Mouse (Mus musculus): Measurements from ENCODE around the gene Ednrb. TPM values are rescaled to one million over a fixed set of nuclear protein-coding genes. Genes with fewer than 3 reads are reported as not detected.
A peak's percentile ranks its signal among the peaks of the same experiment; 100 is the strongest.
"Not testable (repeated sequence)": the region's sequence is repeated elsewhere in the genome, so short reads cannot be mapped to it uniquely, and the experiment has no call there.

The Ednrb gene
- polyA plus RNA-seq, 1 experiment from 2014 or later: 48.9 TPM

GRCm38 (mm10) chr14:103815542-103815941 lies 28.7 kb downstream of the Ednrb start:
- Histone ChIP-seq H3K27me3 (ENCODE audit: low read depth, poor library complexity, severe bottlenecking) (no peaks in the 10 kb centered on the region), H3K9me3 (replicated peaks) (no peaks in the 10 kb centered on the region), H3K27ac (replicated peaks) (no peak overlapping the region), H3K4me3 (no peak overlapping the region), H3K36me3 (peaks cover 50% of the 10 kb centered on the region), H3K4me1 (no peaks in the 10 kb centered on the region)
- DNase-seq (ENCODE audit: low spot score): no peak
- 76% methylated on average over 16 of the region's 16 CpGs for WGBS

GRCm38 (mm10) chr14:103814015-103814691 lies 30.0 kb downstream of the Ednrb start:
- 83% methylated on average over 10 of the region's 10 CpGs for WGBS
- no peak overlapping the region for H3K4me3 ChIP-seq
- no peaks in the 10 kb centered on the region for H3K4me1 ChIP-seq
- H3K27me3 ChIP-seq (ENCODE audit: low read depth, poor library complexity, severe bottlenecking): no peaks in the 10 kb centered on the region
- no peak overlapping the region for H3K27ac ChIP-seq (replicated peaks)
- H3K36me3 ChIP-seq: peaks cover 37% of the 10 kb centered on the region
- H3K9me3 ChIP-seq (replicated peaks): no peaks in the 10 kb centered on the region
- DNase-seq (ENCODE audit: low spot score): no peak

- Histone ChIP-seq H3K36me3 (peaks cover 29% of the 10 kb centered on the region), H3K27me3 (ENCODE audit: low read depth, poor library complexity, severe bottlenecking) (no peaks in the 10 kb centered on the region), H3K4me3 (no peak overlapping the region), H3K9me3 (replicated peaks) (no peaks in the 10 kb centered on the region), H3K4me1 (no peaks in the 10 kb centered on the region), H3K27ac (replicated peaks) (no peak overlapping the region)
- WGBS: 81% methylated on average over 3 of the region's 3 CpGs
- no peak for DNase-seq (ENCODE audit: low spot score)
Observed at GRCm38 (mm10) chr14:103813246-103813645, 31.0 kb downstream of the Ednrb start.

GRCm38 (mm10) chr14:103811291-103811690 lies 32.9 kb downstream of the Ednrb start:
- H3K9me3 ChIP-seq (replicated peaks): no peaks in the 10 kb centered on the region
- no peaks in the 10 kb centered on the region for H3K4me1 ChIP-seq
- no peak overlapping the region for H3K4me3 ChIP-seq
- peaks cover 12% of the 10 kb centered on the region for H3K36me3 ChIP-seq
- H3K27me3 ChIP-seq (ENCODE audit: low read depth, poor library complexity, severe bottlenecking): no peaks in the 10 kb centered on the region
- 92% methylated on average over 7 of the region's 7 CpGs for WGBS
- no peak overlapping the region for H3K27ac ChIP-seq (replicated peaks)
- no peak for DNase-seq (ENCODE audit: low spot score)

GRCm38 (mm10) chr14:103803907-103804659 lies 40.1 kb downstream of the Ednrb start:
- Histone ChIP-seq H3K27me3 (ENCODE audit: low read depth, poor library complexity, severe bottlenecking) (no peaks in the 10 kb centered on the region), H3K27ac (replicated peaks) (no peak overlapping the region), H3K9me3 (replicated peaks) (no peaks in the 10 kb centered on the region), H3K36me3 (no peaks in the 10 kb centered on the region), H3K4me1 (no peaks in the 10 kb centered on the region), H3K4me3 (no peak overlapping the region)
- no peak for DNase-seq (ENCODE audit: low spot score)
- 84% methylated on average over 4 of the region's 4 CpGs for WGBS

GRCm38 (mm10) chr14:103797123-103797522 lies 47.1 kb downstream of the Ednrb start:
- Histone ChIP-seq H3K4me1 (peaks cover 15% of the 10 kb centered on the region), H3K4me3 (no peak overlapping the region)
- WGBS: 95% methylated on average over 3 of the region's 3 CpGs

GRCm38 (mm10) chr14:103795591-103795990 lies 48.6 kb downstream of the Ednrb start:
- peaks cover 5% of the 10 kb centered on the region; the same call in 1 of the 2 replicates for H3K9me3 ChIP-seq (replicated peaks)
- H3K4me3 ChIP-seq: no peak overlapping the region
- no peak for DNase-seq (ENCODE audit: low spot score)
- no peaks in the 10 kb centered on the region for H3K27me3 ChIP-seq (ENCODE audit: low read depth, poor library complexity, severe bottlenecking)
- no peak overlapping the region for H3K27ac ChIP-seq (replicated peaks)
- H3K4me1 ChIP-seq: peaks cover 15% of the 10 kb centered on the region
- no peaks in the 10 kb centered on the region for H3K36me3 ChIP-seq
- 88% methylated on average over 1 of the region's 1 CpGs for WGBS

More at GRCm38 (mm10) chr14:103797123-103797522, 47.1 kb downstream of the Ednrb start:
- no peak overlapping the region for H3K27ac ChIP-seq (replicated peaks)
- no peak for DNase-seq (ENCODE audit: low spot score)
- H3K9me3 ChIP-seq (replicated peaks): peaks cover 5% of the 10 kb centered on the region; the same call in 1 of the 2 replicates
- H3K27me3 ChIP-seq (ENCODE audit: low read depth, poor library complexity, severe bottlenecking): no peaks in the 10 kb centered on the region
- H3K36me3 ChIP-seq: no peaks in the 10 kb centered on the region

- Histone ChIP-seq H3K27me3 (ENCODE audit: low read depth, poor library complexity, severe bottlenecking) (no peaks in the 10 kb centered on the region), H3K9me3 (replicated peaks) (peaks cover 5% of the 10 kb centered on the region; the same call in 1 of the 2 replicates), H3K4me3 (no peak overlapping the region), H3K27ac (replicated peaks) (peak overlapping the region; percentile 78; the same call in 1 of the 2 replicates), H3K4me1 (peaks cover 15% of the 10 kb centered on the region), H3K36me3 (no peaks in the 10 kb centered on the region)
- WGBS: 70% methylated on average over 5 of the region's 5 CpGs
- no peak for DNase-seq (ENCODE audit: low spot score)
Observed at GRCm38 (mm10) chr14:103793409-103793808, 50.8 kb downstream of the Ednrb start.

GRCm38 (mm10) chr14:103792726-103793125 lies 51.5 kb downstream of the Ednrb start:
- Histone ChIP-seq H3K36me3 (no peaks in the 10 kb centered on the region), H3K4me3 (no peak overlapping the region), H3K9me3 (replicated peaks) (peaks cover 5% of the 10 kb centered on the region; the same call in 1 of the 2 replicates), H3K27ac (replicated peaks) (peak overlapping the region; percentile 78), H3K27me3 (ENCODE audit: low read depth, poor library complexity, severe bottlenecking) (no peaks in the 10 kb centered on the region), H3K4me1 (peaks cover 15% of the 10 kb centered on the region)
- DNase-seq (ENCODE audit: low spot score): peak; percentile 37
- 27% methylated on average over 1 of the region's 1 CpGs for WGBS

- no peak for DNase-seq (ENCODE audit: low spot score)
- Histone ChIP-seq H3K9me3 (replicated peaks) (no peaks in the 10 kb centered on the region; the same call in none of the 2 replicates), H3K4me1 (peaks cover 4% of the 10 kb centered on the region), H3K4me3 (no peak overlapping the region), H3K36me3 (no peaks in the 10 kb centered on the region), H3K27me3 (ENCODE audit: low read depth, poor library complexity, severe bottlenecking) (no peaks in the 10 kb centered on the region), H3K27ac (replicated peaks) (no peak overlapping the region)
- WGBS: 87% methylated on average over 2 of the region's 2 CpGs
Observed at GRCm38 (mm10) chr14:103787547-103787946, 56.7 kb downstream of the Ednrb start.

GRCm38 (mm10) chr14:103785096-103785965 lies 58.9 kb downstream of the Ednrb start:
- H3K4me1 ChIP-seq: no peaks in the 10 kb centered on the region
- no peaks in the 10 kb centered on the region for H3K27me3 ChIP-seq (ENCODE audit: low read depth, poor library complexity, severe bottlenecking)
- DNase-seq (ENCODE audit: low spot score): no peak
- H3K4me3 ChIP-seq: no peak overlapping the region
- H3K27ac ChIP-seq (replicated peaks): no peak overlapping the region
- WGBS: 86% methylated on average over 9 of the region's 9 CpGs
- no peaks in the 10 kb centered on the region for H3K36me3 ChIP-seq
- no peaks in the 10 kb centered on the region; the same call in none of the 2 replicates for H3K9me3 ChIP-seq (replicated peaks)

- not testable (repeated sequence) for H3K27me3 ChIP-seq (ENCODE audit: low read depth, poor library complexity, severe bottlenecking); H3K9me3 ChIP-seq (replicated peaks); H3K4me3 ChIP-seq; DNase-seq (ENCODE audit: low spot score); H3K36me3 ChIP-seq
- H3K4me1 ChIP-seq: peaks cover 35% of the 10 kb centered on the region
- WGBS: 97% methylated on average over 6 of the region's 6 CpGs
- peak overlapping the region; percentile 86; the same call in 1 of the 2 replicates for H3K27ac ChIP-seq (replicated peaks)
Observed at GRCm38 (mm10) chr14:103780336-103780735, 63.9 kb downstream of the Ednrb start.
